ENCODE assay signal across 8 mouse cellular contexts in the genomic region with DNA sequence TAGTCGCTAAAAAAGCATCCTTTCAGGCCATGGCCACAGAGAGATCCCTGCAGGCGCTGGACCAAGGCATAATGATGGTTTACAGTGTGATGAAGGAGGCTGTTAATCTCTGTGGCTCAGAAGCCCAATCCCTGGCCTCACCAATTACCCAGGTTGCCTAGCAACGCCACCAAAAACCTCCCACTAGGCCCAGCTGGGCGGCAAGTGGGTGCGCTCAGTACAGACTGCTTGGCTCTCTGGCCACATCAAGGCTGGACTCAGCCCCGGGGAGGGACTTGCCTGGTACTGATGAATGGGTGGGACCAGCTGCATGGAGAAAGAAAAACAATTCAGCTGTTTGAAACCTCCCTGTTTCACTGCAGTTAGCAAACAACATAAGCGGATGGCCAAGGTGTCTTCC. TPM values are rescaled to one million over a fixed set of nuclear protein-coding genes. Genes with fewer than 3 reads are reported as not detected.
DNase-seq lines count a peak whose midpoint lies in the region; ATAC-seq lines count a peak whose summit lies in the region.

No protein-coding gene starts in this region.

- no peak overlapping the region for H3K9ac ChIP-seq in midbrain, embryonic 13.5 days (replicated peaks)

- H3K9me3 ChIP-seq in forebrain, embryonic 10.5 days = no peaks in the 10 kb centered on the region
- no peaks in the 10 kb centered on the region for H3K9me3 ChIP-seq in midbrain, embryonic 13.5 days

- peak; percentile 88 for ATAC-seq in midbrain, embryonic 13.5 days

- no peak overlapping the region for H3K4me3 ChIP-seq in forebrain, embryonic 10.5 days
- no peak overlapping the region for H3K4me3 ChIP-seq in midbrain, embryonic 13.5 days (replicated peaks)

- peaks cover 15% of the 10 kb centered on the region for H3K4me1 ChIP-seq in forebrain, embryonic 10.5 days
- H3K4me1 ChIP-seq in midbrain, embryonic 13.5 days (replicated peaks) = peaks cover 15% of the 10 kb centered on the region

- no peaks in the 10 kb centered on the region for H3K36me3 ChIP-seq in forebrain, embryonic 10.5 days (replicated peaks)
- no peaks in the 10 kb centered on the region for H3K36me3 ChIP-seq in midbrain, embryonic 13.5 days

- no peak overlapping the region for H3K4me2 ChIP-seq in midbrain, embryonic 13.5 days (replicated peaks)

- H3K27ac ChIP-seq in forebrain, embryonic 10.5 days = peak overlapping the region; percentile 62; the same call in 1 of the 2 replicates
- H3K27ac ChIP-seq in midbrain, embryonic 13.5 days = peak overlapping the region; percentile 68

- H3K27me3 ChIP-seq in forebrain, embryonic 10.5 days (ENCODE audit: poor library complexity, severe bottlenecking) = no peaks in the 10 kb centered on the region
- H3K27me3 ChIP-seq in midbrain, embryonic 13.5 days = no peaks in the 10 kb centered on the region

- peak; percentile 35 for DNase-seq in ZHBTc4 (ENCODE audit: low read depth, low spot score)
- peak; percentile 37 for DNase-seq in forebrain, embryonic 10.5 days (ENCODE audit: extremely low spot score, low spot score)
- DNase-seq in layer of hippocampus, adult 8-10 months (ENCODE audit: low spot score in 2 of 2) = peak; percentile 84 to 90
- no peak for DNase-seq in thymus, adult 18-20 months
- DNase-seq in lung, postnatal 14 days = no peak
- DNase-seq in ovary, postnatal 14 days (ENCODE audit: low spot score) = no peak
- no peak for DNase-seq in thymus, postnatal 36 days

- WGBS in forebrain, embryonic 10.5 days = 54% methylated on average over 7 of the region's 7 CpGs
- 27% methylated on average over 7 of the region's 7 CpGs for WGBS in midbrain, embryonic 13.5 days

RNA-seq across cellular contexts. Expression of a gene that starts 10.2 kb away (rescaled TPM):
- 0.21 and 0.26 TPM in 2 replicates for polyA plus RNA-seq in forebrain, embryonic 10.5 days (2016; fragmentation: Nextera tagmentation; extraction: Ambion mirVana)
- under 1 TPM in 3 of 4 experiments, not detected in 1; 0.45 to 0.73 (median 0.66) TPM for total RNA-seq in layer of hippocampus, adult 8-10 months (2022)
- polyA plus RNA-seq in midbrain, embryonic 13.5 days (2015; fragmentation: Nextera tagmentation; extraction: Ambion mirVana) = 1.4 and 1.5 TPM in 2 replicates

RNA-seq across cellular contexts. Expression of a gene that starts 47.7 kb away (rescaled TPM):
- 61.4 and 63.2 TPM in 2 replicates for polyA plus RNA-seq in forebrain, embryonic 10.5 days (2016; fragmentation: Nextera tagmentation; extraction: Ambion mirVana)
- 10 to 100 TPM; 54.7 to 59.0 (median 56.9) TPM for total RNA-seq in layer of hippocampus, adult 8-10 months (2022)
- 91.2 and 93.4 TPM in 2 replicates for polyA plus RNA-seq in midbrain, embryonic 13.5 days (2015; fragmentation: Nextera tagmentation; extraction: Ambion mirVana)

Comparison
In these comparisons a context has a peak if more than half of its experiments do, and no peak if none do; other contexts are left out.
1. DNase-seq: peak in ZHBTc4 (single experiment), forebrain, embryonic 10.5 days (single experiment) and layer of hippocampus, adult 8-10 months (2 of 2); none in thymus, adult 18-20 months (0 of 2), lung, postnatal 14 days (single experiment), ovary, postnatal 14 days (single experiment) and thymus, postnatal 36 days (0 of 2).